Mouse (Mus musculus) hindbrain, embryonic 16.5 days (tissue): ENCODE measurements around the gene Akap2. TPM values are rescaled to one million over a fixed set of nuclear protein-coding genes. Genes with fewer than 3 reads are reported as not detected.
A peak's percentile ranks its signal among the peaks of the same experiment; 100 is the strongest.

ENCODE experiments used
- ATAC-seq: fragments of 200-750 bp; cut with Nextera tagmentation; 2 replicates; pipeline ENCODE4 v1.8.0; 2017; ENCODE audit warnings: moderate TSS enrichment, moderate library complexity
- H3K27ac ChIP-seq: fragments of 300-500 bp; sonication (generic); 2 replicates; pipeline ENCODE4 v1.5.1; 2014; ENCODE audit warnings: low read depth, mild to moderate bottlenecking, control low read depth, low read length, moderate library complexity
- H3K27me3 ChIP-seq: fragments of 300-500 bp; sonication (generic); replicated peaks from 2 replicates; pipeline ENCODE4 v1.6.1; 2014; ENCODE audit warnings: low read length; ENCODE audit not compliant: control insufficient read depth, insufficient read depth
- H3K36me3 ChIP-seq: fragments of 300-500 bp; sonication (generic); 2 replicates; pipeline ENCODE4 v1.6.1; 2014; ENCODE audit warnings: mild to moderate bottlenecking, low read length, moderate library complexity, mixed read lengths; ENCODE audit not compliant: control insufficient read depth, insufficient read depth
- H3K4me1 ChIP-seq: fragments of 300-500 bp; sonication (generic); 2 replicates; pipeline ENCODE4 v1.6.1; 2014; ENCODE audit warnings: low read depth, low read length; ENCODE audit not compliant: control insufficient read depth, insufficient read depth
- H3K4me2 ChIP-seq: fragments of 300-500 bp; sonication (generic); 2 replicates; pipeline ENCODE4 v1.6.1; 2014; ENCODE audit warnings: mild to moderate bottlenecking, low read length, control low read depth, moderate library complexity
- H3K4me3 ChIP-seq: fragments of 300-500 bp; sonication (generic); 2 replicates; pipeline ENCODE4 v1.5.1; 2014; ENCODE audit warnings: mild to moderate bottlenecking, low read length, control low read depth, moderate library complexity
- H3K9ac ChIP-seq: fragments of 300-500 bp; sonication (generic); 2 replicates; pipeline ENCODE4 v1.6.1; 2014; ENCODE audit warnings: low read depth, mild to moderate bottlenecking, control low read depth, low read length, moderate library complexity
- H3K9me3 ChIP-seq: fragments of 300-500 bp; sonication (generic); 2 replicates; pipeline ENCODE4 v1.6.1; 2014; ENCODE audit warnings: mild to moderate bottlenecking, low read length, moderate library complexity; ENCODE audit not compliant: control insufficient read depth
- WGBS: fragments of 180-500 bp; shearing (Covaris S2); extraction: QIAGEN DNeasy Blood & Tissue Kit; methylation state at CpG from one replicate; pipeline ENCODE4 v1.1.7; 2014; 5-methylcytosine and 5-hydroxymethylcytosine counted together
- polyA plus RNA-seq: library from polyadenylated mRNA; unstranded; fragments of >200 nt; fragmentation: Nextera tagmentation; extraction: Ambion mirVana; gene quantifications from 2 replicates; pipeline ENCODE4 v1.2.1, GENCODE M21; 2015

The Akap2 gene
- polyA plus RNA-seq, 1 experiment from 2014 or later = 11.4 TPM

- Histone ChIP-seq H3K27me3 (no peaks in the 10 kb centered on the region), H3K27ac (no peak overlapping the region), H3K9ac (no peak overlapping the region), H3K4me2 (no peak overlapping the region), H3K36me3 (peaks cover 19% of the 10 kb centered on the region), H3K4me3 (no peak overlapping the region), H3K9me3 (no peaks in the 10 kb centered on the region), H3K4me1 (peaks cover 5% of the 10 kb centered on the region; the same call in 1 of the 2 replicates)
- no peak for ATAC-seq
- 37% methylated on average over 9 of the region's 9 CpGs for whole genome bisulfite sequencing
Measured at GRCm38 (mm10) chr4:57852461-57853040, 135.1 kb downstream of the Akap2 start.

- Histone ChIP-seq H3K27ac (no peak overlapping the region), H3K27me3 (no peaks in the 10 kb centered on the region), H3K36me3 (peaks cover 22% of the 10 kb centered on the region), H3K4me3 (no peak overlapping the region), H3K4me2 (no peak overlapping the region), H3K9ac (no peak overlapping the region), H3K4me1 (peaks cover 5% of the 10 kb centered on the region; the same call in 1 of the 2 replicates), H3K9me3 (no peaks in the 10 kb centered on the region)
- WGBS = 88% methylated on average over 6 of the region's 6 CpGs
- ATAC-seq = no peak
Measured at GRCm38 (mm10) chr4:57854181-57854580, 136.7 kb downstream of the Akap2 start.

GRCm38 (mm10) chr4:57855281-57855941, 138.0 kb downstream of the Akap2 start:
- 87% methylated on average over 18 of the region's 18 CpGs for WGBS
- no peaks in the 10 kb centered on the region for H3K27me3 ChIP-seq
- peaks cover 5% of the 10 kb centered on the region; the same call in 1 of the 2 replicates for H3K4me1 ChIP-seq
- no peak overlapping the region for H3K27ac ChIP-seq
- no peak overlapping the region for H3K4me2 ChIP-seq
- H3K36me3 ChIP-seq = peaks cover 22% of the 10 kb centered on the region
- no peak for ATAC-seq
- no peaks in the 10 kb centered on the region for H3K9me3 ChIP-seq
- H3K4me3 ChIP-seq = no peak overlapping the region
- no peak overlapping the region for H3K9ac ChIP-seq

- Histone ChIP-seq H3K27me3 (no peaks in the 10 kb centered on the region), H3K27ac (no peak overlapping the region), H3K4me2 (no peak overlapping the region), H3K4me3 (no peak overlapping the region), H3K9me3 (no peaks in the 10 kb centered on the region), H3K9ac (no peak overlapping the region), H3K36me3 (peaks cover 22% of the 10 kb centered on the region), H3K4me1 (peaks cover 1% of the 10 kb centered on the region; the same call in 1 of the 2 replicates)
- ATAC-seq = no peak
- WGBS = 96% methylated on average over 10 of the region's 10 CpGs
Measured at GRCm38 (mm10) chr4:57856673-57857072, 139.2 kb downstream of the Akap2 start.

- no peak for ATAC-seq
Measured at GRCm38 (mm10) chr4:57860204-57860611, 142.8 kb downstream of the Akap2 start.

GRCm38 (mm10) chr4:57861166-57861565, 143.7 kb downstream of the Akap2 start:
- no peak overlapping the region; the same call in 1 of the 2 replicates for H3K9ac ChIP-seq

More at GRCm38 (mm10) chr4:57860204-57860611, 142.8 kb downstream of the Akap2 start:
- WGBS = 91% methylated on average over 6 of the region's 6 CpGs
- Histone ChIP-seq H3K4me2 (no peak overlapping the region), H3K9ac (no peak overlapping the region), H3K36me3 (peaks cover 17% of the 10 kb centered on the region), H3K4me1 (no peaks in the 10 kb centered on the region), H3K4me3 (no peak overlapping the region), H3K27ac (no peak overlapping the region), H3K9me3 (no peaks in the 10 kb centered on the region), H3K27me3 (no peaks in the 10 kb centered on the region)

GRCm38 (mm10) chr4:57861856-57862255, 144.4 kb downstream of the Akap2 start:
- WGBS = 80% methylated on average over 8 of the region's 8 CpGs
- H3K27ac ChIP-seq = no peak overlapping the region
- H3K4me3 ChIP-seq = no peak overlapping the region
- no peaks in the 10 kb centered on the region for H3K27me3 ChIP-seq
- no peak for ATAC-seq
- H3K36me3 ChIP-seq = peaks cover 8% of the 10 kb centered on the region
- H3K9ac ChIP-seq = no peak overlapping the region
- H3K9me3 ChIP-seq = no peaks in the 10 kb centered on the region
- 0 out of 2 replicates have a peak, but pooled peaks cover 2% of the 10 kb centered on the region for H3K4me1 ChIP-seq
- no peak overlapping the region for H3K4me2 ChIP-seq

More at GRCm38 (mm10) chr4:57861166-57861565, 143.7 kb downstream of the Akap2 start:
- H3K27ac ChIP-seq = no peak overlapping the region
- ATAC-seq = no peak
- H3K9me3 ChIP-seq = no peaks in the 10 kb centered on the region
- H3K27me3 ChIP-seq = no peaks in the 10 kb centered on the region
- WGBS = 85% methylated on average over 6 of the region's 6 CpGs
- no peak overlapping the region for H3K4me2 ChIP-seq
- no peak overlapping the region for H3K4me3 ChIP-seq
- peaks cover 12% of the 10 kb centered on the region for H3K36me3 ChIP-seq
- H3K4me1 ChIP-seq = no peaks in the 10 kb centered on the region

- 81% methylated on average over 9 of the region's 9 CpGs for WGBS
Measured at GRCm38 (mm10) chr4:57862269-57862986, 145.0 kb downstream of the Akap2 start.

GRCm38 (mm10) chr4:57866088-57866487, 148.6 kb downstream of the Akap2 start:
- ATAC-seq = peak; percentile 74
- Histone ChIP-seq H3K9ac (no peak overlapping the region), H3K4me2 (no peak overlapping the region), H3K36me3 (no peaks in the 10 kb centered on the region), H3K27me3 (no peaks in the 10 kb centered on the region), H3K9me3 (no peaks in the 10 kb centered on the region), H3K27ac (no peak overlapping the region), H3K4me3 (no peak overlapping the region), H3K4me1 (0 out of 2 replicates have a peak, but pooled peaks cover 5% of the 10 kb centered on the region)
- WGBS = 27% methylated on average over 2 of the region's 2 CpGs

More at GRCm38 (mm10) chr4:57862269-57862986, 145.0 kb downstream of the Akap2 start:
- no peaks in the 10 kb centered on the region for H3K9me3 ChIP-seq
- H3K4me3 ChIP-seq = no peak overlapping the region
- ATAC-seq = no peak
- H3K36me3 ChIP-seq = peaks cover 4% of the 10 kb centered on the region; the same call in 1 of the 2 replicates
- H3K27ac ChIP-seq = no peak overlapping the region
- no peak overlapping the region for H3K4me2 ChIP-seq
- H3K27me3 ChIP-seq = no peaks in the 10 kb centered on the region
- H3K9ac ChIP-seq = no peak overlapping the region
- 0 out of 2 replicates have a peak, but pooled peaks cover 5% of the 10 kb centered on the region for H3K4me1 ChIP-seq
